Mouse (Mus musculus) embryo, embryonic 10 days (tissue): ENCODE data around the gene Gm17078.
"Not testable (repeated sequence)": the region's sequence is repeated elsewhere in the genome, so short reads cannot be mapped to it uniquely, and the experiment has no call there.

ENCODE experiments used
- DNase-seq: peaks from one replicate; pipeline ENCODE4 v3.0.0-alpha.2; 2015; ENCODE audit warnings: low spot score

The Gm17078 gene

GRCm38 (mm10) chr14:51611210-51611609, at the start of gene Gm17078:
Gene Gm17078, minus strand, starts transcription at chr14:51611310.
- DNase-seq, result no peak

GRCm38 (mm10) chr14:51635566-51635965, 24.5 kb upstream of the Gm17078 start, which contains the start of gene Gm4181:
Gene Gm4181, minus strand, starts transcription at chr14:51635666.
- DNase-seq, result not testable (repeated sequence)

- not testable (repeated sequence) for DNase-seq
Observed at GRCm38 (mm10) chr14:51632426-51632825, 21.3 kb upstream of the Gm17078 start.

- not testable (repeated sequence) for DNase-seq
Observed at GRCm38 (mm10) chr14:51592039-51592438, 19.1 kb downstream of the Gm17078 start, which contains the start of gene Gm17174. Gene Gm17174, minus strand, starts transcription at chr14:51592139.

- DNase-seq, result not testable (repeated sequence)
Observed at GRCm38 (mm10) chr14:51573963-51574362, 37.1 kb downstream of the Gm17078 start, which contains the start of gene Gm17175. Gene Gm17175, minus strand, starts transcription at chr14:51574063.
